In genomic region chr7:133758716-133759115, GRCm38 (mm10) we compare ENCODE assay signal across 2 mouse cellular contexts.
TF ChIP-seq lines count a peak whose summit lies in the region.

No protein-coding gene starts in this region.

TF ChIP-seq in CH12.LX, 34 proteins besides CTCF, POLR2A, EP300 and RAD21:
- TF ChIP-seq ZKSCAN1 (IDR thresholded peaks at IDR 0.05; ENCODE audit: borderline replicate concordance, low read depth, low read length), result no peak
- no peak for TF ChIP-seq USF1 (IDR thresholded peaks at IDR 0.05; ENCODE audit: low read depth, low read length)
- TF ChIP-seq ELF1 (IDR thresholded peaks at IDR 0.05; ENCODE audit: low read depth, low read length), result no peak
- no peak for TF ChIP-seq ZMIZ1 (IDR thresholded peaks at IDR 0.05; ENCODE audit: low read depth, low read length)
TF ChIP-seq in CH12.LX: peak in this region for 0.

TF ChIP-seq in MEL, 35 proteins besides CTCF, POLR2A, EP300 and RAD21:
- TF ChIP-seq HCFC1 (IDR thresholded peaks at IDR 0.05; ENCODE audit: low read depth, low read length) (no peak), ELF1 (IDR thresholded peaks at IDR 0.05; ENCODE audit: low read depth, low read length) (no peak), TBP (IDR thresholded peaks at IDR 0.05; ENCODE audit: low read depth, low read length) (no peak), SMC3 (IDR thresholded peaks at IDR 0.05; ENCODE audit: low read depth, low read length) (peak; percentile 18; the same call in 1 of the 2 replicates), MEF2A (IDR thresholded peaks at IDR 0.05; ENCODE audit: extremely low read depth, insufficient replicate concordance, low read depth, low read length, poor library complexity, severe bottlenecking) (no peak)
